Comparison of ENCODE assay signal across 10 mouse cellular contexts in the genomic region with DNA sequence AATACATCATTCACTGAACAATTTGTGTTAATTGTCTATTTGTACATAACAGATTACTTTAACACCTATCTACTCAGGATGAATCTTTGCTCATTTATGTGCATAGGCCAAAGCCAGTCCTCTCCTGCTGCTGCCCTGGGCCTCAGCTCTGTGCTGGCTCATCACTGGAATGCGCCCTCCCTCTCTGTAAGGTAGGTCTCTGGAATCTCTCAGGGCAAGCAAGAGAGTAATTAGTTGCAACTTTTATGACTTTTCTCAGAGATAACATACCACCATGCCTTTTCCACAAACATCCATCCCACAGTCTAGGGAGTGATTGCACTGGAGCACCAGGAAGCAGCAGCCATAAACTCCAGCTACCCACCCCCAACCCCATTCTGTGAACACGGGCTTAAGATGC.
"Had no signal": no experiment of that assay in that cellular context is flagged by ENCODE, and none has a peak within 500 bp of the region (broad histone marks: within the 10 kb centered on the region; RNA-seq: fewer than 3 reads in every experiment).

No protein-coding gene starts in this region.

- H3K4me2 ChIP-seq: liver, embryonic 11.5 days; liver, embryonic 15.5 days; midbrain, embryonic 15.5 days had no signal

- H3K27ac ChIP-seq: limb, embryonic 10.5 days; liver, embryonic 15.5 days; midbrain, embryonic 15.5 days had no signal

- H3K4me1 ChIP-seq: liver, embryonic 15.5 days; midbrain, embryonic 15.5 days had no signal

- H3K4me3 ChIP-seq: limb, embryonic 10.5 days; liver, embryonic 15.5 days; midbrain, embryonic 15.5 days had no signal

- ATAC-seq: lung, postnatal 0 days; midbrain, embryonic 15.5 days had no signal

- DNase-seq: kidney, adult 18-20 months; kidney, postnatal 10 days; lung, adult 2 months; lung, postnatal 36 days; thymus, postnatal 36 days had no signal

- H3K36me3 ChIP-seq: limb, embryonic 10.5 days; liver, embryonic 15.5 days; midbrain, embryonic 15.5 days had no signal

- H3K9me3 ChIP-seq: limb, embryonic 10.5 days; liver, embryonic 15.5 days; midbrain, embryonic 15.5 days had no signal

- H3K27me3 ChIP-seq: liver, embryonic 15.5 days; midbrain, embryonic 15.5 days had no signal

- H3K9ac ChIP-seq: liver, embryonic 15.5 days; midbrain, embryonic 15.5 days had no signal
